Mouse (Mus musculus) lung, embryonic 15.5 days (tissue): ENCODE measurements around the gene Caap1. TPM values are rescaled to one million over a fixed set of nuclear protein-coding genes. Genes with fewer than 3 reads are reported as not detected.
A peak's percentile ranks its signal among the peaks of the same experiment; 100 is the strongest.

ENCODE experiments used
- ATAC-seq: fragments of 200-750 bp; cut with Nextera tagmentation; 2 replicates; pipeline ENCODE4 v1.8.0; 2017; ENCODE audit warnings: moderate number of reproducible peaks, borderline replicate concordance; ENCODE audit not compliant: low FRiP score, low TSS enrichment; ENCODE audit errors: extremely low read depth
- H3K27ac ChIP-seq: fragments of 300-500 bp; sonication (generic); 2 replicates; pipeline ENCODE4 v1.5.1; 2015; ENCODE audit warnings: moderate library complexity, mild to moderate bottlenecking, inconsistent platforms
- H3K27me3 ChIP-seq: fragments of 300-500 bp; sonication (generic); 2 replicates; pipeline ENCODE4 v1.6.1; 2015; ENCODE audit warnings: inconsistent platforms
- H3K36me3 ChIP-seq: fragments of 300-500 bp; sonication (generic); 2 replicates; pipeline ENCODE4 v1.6.1; 2015; ENCODE audit warnings: inconsistent platforms
- H3K4me1 ChIP-seq: fragments of 300-500 bp; sonication (generic); 2 replicates; pipeline ENCODE4 v1.6.1; 2015; ENCODE audit warnings: inconsistent platforms
- H3K4me2 ChIP-seq: fragments of 300-500 bp; sonication (generic); 2 replicates; pipeline ENCODE4 v1.6.1; 2015; ENCODE audit warnings: inconsistent platforms, mild to moderate bottlenecking, moderate library complexity
- H3K4me3 ChIP-seq: fragments of 300-500 bp; sonication (generic); 2 replicates; pipeline ENCODE4 v1.5.1; 2015; ENCODE audit warnings: mild to moderate bottlenecking, inconsistent platforms
- H3K9ac ChIP-seq: fragments of 300-500 bp; sonication (generic); 2 replicates; pipeline ENCODE4 v1.6.1; 2015; ENCODE audit warnings: inconsistent platforms
- H3K9me3 ChIP-seq: fragments of 300-500 bp; sonication (generic); 2 replicates; pipeline ENCODE4 v1.6.1; 2016; ENCODE audit warnings: inconsistent platforms
- WGBS: fragments of 180-500 bp; shearing (Covaris S2); methylation state at CpG from one replicate; pipeline ENCODE4 v1.1.7; 2015; 5-methylcytosine and 5-hydroxymethylcytosine counted together
- polyA plus RNA-seq: library from polyadenylated mRNA; unstranded; fragments of >200 nt; fragmentation: Nextera tagmentation; extraction: Ambion mirVana; gene quantifications from 2 replicates; pipeline ENCODE4 v1.2.1, GENCODE M21; 2015

Caap1 gene
- polyA plus RNA-seq, 1 experiment from 2014 or later = 21.1 TPM

DNA sequence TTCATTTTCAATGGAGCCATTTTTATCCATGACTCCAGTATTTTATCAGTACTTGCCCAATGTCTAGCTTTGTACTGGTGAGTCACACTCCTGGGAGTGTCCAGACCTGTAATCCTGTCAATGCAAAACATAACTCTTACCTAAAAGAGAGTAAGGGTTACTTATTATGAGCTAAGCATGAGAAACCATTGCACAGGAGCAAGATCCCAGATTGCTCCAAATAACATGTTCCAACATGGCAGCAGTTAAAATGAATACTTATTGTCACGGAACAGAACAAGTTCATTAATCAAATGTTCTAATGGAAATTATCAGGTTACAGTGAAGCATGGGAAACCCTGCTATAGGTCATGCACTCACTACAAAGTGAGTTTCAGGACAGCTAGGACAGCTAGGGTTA lies 3.7 kb upstream of the Caap1 start:
- Histone ChIP-seq H3K9me3 (no peaks in the 10 kb centered on the region), H3K9ac (no peak overlapping the region), H3K4me1 (peaks cover 5% of the 10 kb centered on the region), H3K36me3 (no peaks in the 10 kb centered on the region), H3K27me3 (no peaks in the 10 kb centered on the region), H3K4me3 (no peak overlapping the region), H3K4me2 (no peak overlapping the region), H3K27ac (no peak overlapping the region)
- WGBS = 77% methylated on average over 1 of the region's 1 CpGs
- ATAC-seq = no peak

DNA sequence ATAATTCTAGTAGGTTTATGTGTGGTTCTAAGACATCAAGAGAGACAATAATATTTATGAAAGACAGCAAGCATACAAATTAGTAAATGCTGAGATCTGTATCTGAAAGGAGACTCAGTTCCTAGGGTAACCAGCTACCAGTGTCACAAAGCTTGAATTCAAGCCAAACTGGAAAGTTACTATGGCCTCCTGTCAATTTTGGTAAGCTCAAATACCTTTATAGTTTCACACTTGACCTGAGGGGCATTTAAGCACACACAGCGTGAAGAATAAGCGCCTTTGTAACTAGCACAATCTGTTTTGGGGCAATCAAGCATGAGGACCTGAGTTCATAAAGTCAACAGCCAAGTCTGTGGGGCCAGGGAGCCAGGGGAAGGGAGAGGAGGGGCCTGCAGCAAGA lies 2.7 kb upstream of the Caap1 start:
- H3K27ac ChIP-seq = no peak overlapping the region
- H3K9me3 ChIP-seq = no peaks in the 10 kb centered on the region
- no peak overlapping the region for H3K9ac ChIP-seq
- 54% methylated on average over 2 of the region's 2 CpGs for WGBS
- H3K27me3 ChIP-seq = no peaks in the 10 kb centered on the region
- H3K4me1 ChIP-seq = peaks cover 11% of the 10 kb centered on the region
- no peak for ATAC-seq
- H3K36me3 ChIP-seq = no peaks in the 10 kb centered on the region
- no peak overlapping the region for H3K4me3 ChIP-seq
- no peak overlapping the region for H3K4me2 ChIP-seq

DNA sequence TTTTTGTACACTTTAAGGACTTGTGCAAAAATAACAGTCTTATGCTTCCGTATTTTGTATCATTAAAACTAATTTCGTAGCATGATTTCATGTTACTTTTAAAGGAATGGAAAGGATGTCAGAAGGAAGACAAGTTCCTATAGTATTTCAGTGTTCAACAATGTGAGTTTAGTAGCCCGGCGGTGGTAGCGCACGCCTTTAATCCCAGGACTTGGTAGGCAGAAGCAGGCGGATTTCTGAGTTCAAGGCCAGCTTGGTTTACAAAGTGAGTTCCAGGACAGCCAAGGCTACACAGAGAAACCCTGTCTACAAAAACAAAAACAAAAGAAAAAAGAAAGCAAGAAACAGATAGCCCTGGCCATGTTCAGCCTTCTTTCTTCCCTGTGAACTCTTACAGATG lies 549 bp upstream of the Caap1 start:
- Histone ChIP-seq H3K27me3 (no peaks in the 10 kb centered on the region), H3K9ac (no peak overlapping the region), H3K4me2 (peak overlapping the region; percentile 65), H3K9me3 (no peaks in the 10 kb centered on the region), H3K27ac (no peak overlapping the region), H3K36me3 (no peaks in the 10 kb centered on the region), H3K4me3 (no peak overlapping the region), H3K4me1 (peaks cover 11% of the 10 kb centered on the region)
- 70% methylated on average over 7 of the region's 7 CpGs for WGBS
- no peak for ATAC-seq

DNA sequence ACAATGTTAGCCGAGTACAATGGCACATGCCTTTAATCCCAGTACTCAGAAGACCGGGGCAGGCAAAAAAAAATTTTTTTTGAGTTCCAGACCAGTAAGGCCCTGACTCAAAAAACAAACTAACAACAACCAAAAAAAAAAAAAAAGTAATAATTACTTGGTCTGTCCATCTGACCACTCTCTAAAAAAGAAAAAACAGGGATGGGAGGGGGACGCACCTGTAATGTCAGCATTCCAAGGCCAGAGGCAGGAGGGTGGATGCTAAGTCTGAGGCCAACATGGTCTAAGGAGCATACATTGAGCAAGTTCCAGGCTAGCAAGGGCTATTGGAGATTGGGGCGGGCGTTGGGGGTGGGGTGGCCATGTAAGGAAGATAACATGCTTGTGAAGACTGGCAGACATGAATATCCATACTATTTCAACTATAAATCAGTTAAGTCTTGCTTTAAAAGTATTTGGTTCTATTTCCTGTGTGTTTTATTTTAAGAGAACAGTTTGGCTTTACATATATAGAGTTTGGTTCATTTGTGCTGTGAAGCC lies 1.6 kb downstream of the Caap1 start:
- no peaks in the 10 kb centered on the region for H3K9me3 ChIP-seq
- no peaks in the 10 kb centered on the region for H3K27me3 ChIP-seq
- ATAC-seq = no peak
- peak overlapping the region; percentile 65 for H3K4me2 ChIP-seq
- H3K4me1 ChIP-seq = peaks cover 11% of the 10 kb centered on the region
- H3K36me3 ChIP-seq = no peaks in the 10 kb centered on the region
- H3K9ac ChIP-seq = no peak overlapping the region
- 88% methylated on average over 5 of the region's 5 CpGs for WGBS
- H3K4me3 ChIP-seq = peak overlapping the region; percentile 99
- H3K27ac ChIP-seq = no peak overlapping the region

DNA sequence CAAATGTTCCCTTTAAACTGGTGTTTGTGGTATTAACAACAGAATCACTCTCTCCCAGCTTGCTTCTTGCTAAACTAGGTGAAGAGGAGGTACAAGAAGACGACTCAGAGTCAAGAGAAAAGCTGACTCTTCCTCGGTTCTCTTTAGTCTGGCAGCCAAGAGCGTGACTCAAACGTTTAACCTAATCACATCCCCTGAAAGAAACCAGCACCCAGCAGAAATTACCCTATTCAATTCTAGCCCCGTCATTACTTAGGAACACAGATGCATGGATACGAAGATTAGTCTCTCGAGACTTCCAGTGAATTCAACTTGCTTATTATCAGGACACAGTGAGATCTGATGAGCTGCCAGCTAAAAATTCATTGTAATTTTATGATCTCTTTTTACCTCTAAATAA lies 12.3 kb downstream of the Caap1 start:
- WGBS = 83% methylated on average over 7 of the region's 7 CpGs
- Histone ChIP-seq H3K36me3 (peaks cover 19% of the 10 kb centered on the region; the same call in 1 of the 2 replicates), H3K4me1 (no peaks in the 10 kb centered on the region), H3K9me3 (no peaks in the 10 kb centered on the region), H3K4me3 (no peak overlapping the region), H3K27me3 (no peaks in the 10 kb centered on the region), H3K27ac (no peak overlapping the region), H3K9ac (no peak overlapping the region), H3K4me2 (no peak overlapping the region)
- no peak for ATAC-seq

DNA sequence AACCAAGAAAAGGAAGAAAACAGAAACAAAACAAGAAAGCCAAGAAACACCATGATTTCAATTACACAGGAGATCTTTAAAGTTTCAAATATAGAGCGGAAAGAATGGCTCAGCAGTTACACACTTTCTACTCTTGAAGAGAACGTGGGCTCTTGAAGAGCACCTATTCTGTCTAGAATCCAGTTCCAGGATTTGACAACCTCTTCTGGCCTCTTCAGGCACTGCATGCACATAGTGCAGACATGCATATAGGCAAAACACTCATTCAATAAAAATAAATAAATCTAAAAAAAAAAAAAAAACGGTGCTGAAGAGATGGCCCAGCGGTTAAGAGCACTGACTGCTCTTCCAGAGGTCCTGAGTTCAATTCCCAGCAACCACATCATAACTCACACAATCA lies 13.6 kb downstream of the Caap1 start:
- Histone ChIP-seq H3K27ac (no peak overlapping the region), H3K4me2 (no peak overlapping the region), H3K4me3 (no peak overlapping the region), H3K27me3 (no peaks in the 10 kb centered on the region), H3K4me1 (no peaks in the 10 kb centered on the region), H3K9ac (no peak overlapping the region), H3K9me3 (no peaks in the 10 kb centered on the region), H3K36me3 (peaks cover 23% of the 10 kb centered on the region; the same call in 1 of the 2 replicates)
- ATAC-seq = no peak
- WGBS = 84% methylated on average over 4 of the region's 4 CpGs

DNA sequence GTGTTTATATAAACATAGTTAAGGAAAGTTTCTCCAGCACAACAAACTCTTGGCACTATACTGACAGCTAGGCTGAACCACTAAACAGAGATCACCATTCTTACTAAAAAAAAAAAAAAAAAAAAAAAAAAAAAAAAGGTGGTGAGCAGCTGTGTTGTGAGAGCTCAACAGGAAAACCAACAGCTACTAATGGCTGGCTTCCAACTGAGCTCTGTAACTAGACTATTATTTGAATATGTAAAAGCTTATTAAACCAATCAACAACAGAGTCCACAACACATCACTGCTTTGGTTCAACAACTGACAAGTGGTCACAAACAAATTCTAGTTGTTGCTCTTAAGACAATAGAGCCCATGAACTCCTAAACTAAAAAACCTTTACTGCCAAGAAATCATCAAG lies 23.4 kb downstream of the Caap1 start:
- Histone ChIP-seq H3K27me3 (no peaks in the 10 kb centered on the region), H3K9me3 (no peaks in the 10 kb centered on the region), H3K4me2 (no peak overlapping the region), H3K36me3 (peaks cover 9% of the 10 kb centered on the region; the same call in 1 of the 2 replicates), H3K4me1 (no peaks in the 10 kb centered on the region), H3K4me3 (no peak overlapping the region), H3K27ac (no peak overlapping the region), H3K9ac (no peak overlapping the region)
- no peak for ATAC-seq

DNA sequence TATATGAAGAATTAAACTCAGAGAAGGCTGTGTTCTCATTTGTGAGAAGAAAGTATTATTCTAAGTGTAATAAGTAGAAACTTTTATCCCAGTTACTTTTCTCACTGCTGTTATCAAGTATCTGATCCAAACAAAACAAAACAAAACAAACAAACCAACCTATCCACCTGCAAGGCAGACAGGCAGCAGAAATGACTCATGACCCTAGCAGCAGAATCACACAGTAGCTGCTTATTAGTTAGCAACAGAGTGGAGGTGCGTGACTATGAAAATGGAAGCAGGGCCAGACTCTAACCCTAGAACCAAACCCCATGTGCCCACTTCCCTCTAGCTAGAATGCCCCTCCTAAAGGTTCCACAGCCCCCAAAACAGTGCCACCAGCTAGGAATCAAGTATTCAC lies 27.1 kb downstream of the Caap1 start:
- WGBS = 96% methylated on average over 1 of the region's 1 CpGs
- ATAC-seq = no peak
- Histone ChIP-seq H3K27me3 (no peaks in the 10 kb centered on the region), H3K9me3 (no peaks in the 10 kb centered on the region), H3K36me3 (no peaks in the 10 kb centered on the region), H3K4me1 (no peaks in the 10 kb centered on the region), H3K4me3 (no peak overlapping the region), H3K4me2 (no peak overlapping the region), H3K9ac (no peak overlapping the region), H3K27ac (no peak overlapping the region)

DNA sequence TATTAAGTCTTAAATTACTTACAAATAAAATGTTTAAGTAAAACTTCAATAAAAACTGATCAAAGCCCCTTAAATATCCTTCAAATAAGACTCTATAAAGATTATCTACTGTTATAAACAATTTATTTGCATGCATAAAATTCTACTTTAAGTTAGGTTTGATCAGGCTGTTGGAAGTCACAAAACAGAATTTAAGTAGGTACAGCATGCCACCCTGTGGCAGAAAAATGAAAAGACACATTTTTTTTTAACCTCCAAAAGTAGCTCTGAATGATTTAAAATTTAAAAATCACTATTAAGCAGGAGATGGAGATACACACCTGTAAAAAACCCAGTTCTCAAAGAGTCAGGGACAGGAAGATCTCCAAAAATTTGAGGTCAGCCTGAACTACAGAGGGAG lies 33.3 kb downstream of the Caap1 start:
- Histone ChIP-seq H3K4me3 (no peak overlapping the region), H3K4me1 (no peaks in the 10 kb centered on the region), H3K36me3 (no peaks in the 10 kb centered on the region), H3K27me3 (no peaks in the 10 kb centered on the region), H3K9ac (no peak overlapping the region), H3K4me2 (no peak overlapping the region), H3K27ac (no peak overlapping the region), H3K9me3 (no peaks in the 10 kb centered on the region)
- no peak for ATAC-seq

DNA sequence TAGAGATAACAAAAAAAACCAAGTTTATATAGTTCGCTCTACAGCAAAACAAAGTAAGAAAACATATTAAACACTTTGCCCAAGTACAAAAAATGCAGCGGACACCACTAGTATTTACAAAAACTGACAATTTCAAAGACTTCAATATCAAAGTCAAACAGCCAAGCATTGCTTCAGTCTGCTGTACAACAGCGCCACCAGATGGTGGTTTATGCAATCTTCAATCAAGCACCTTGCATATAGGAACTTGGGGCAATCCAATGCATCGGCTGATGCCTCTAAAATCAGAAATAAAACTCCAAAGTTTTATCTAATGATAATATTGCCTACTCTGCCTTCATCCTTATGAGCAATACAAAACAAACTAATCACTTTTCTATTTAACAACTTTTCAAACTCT lies 39.0 kb downstream of the Caap1 start:
- no peak for ATAC-seq
- no peaks in the 10 kb centered on the region for H3K9me3 ChIP-seq
- no peak overlapping the region for H3K9ac ChIP-seq
- no peak overlapping the region for H3K4me2 ChIP-seq
- H3K27ac ChIP-seq = no peak overlapping the region
- H3K4me1 ChIP-seq = no peaks in the 10 kb centered on the region
- WGBS = 62% methylated on average over 4 of the region's 4 CpGs
- H3K36me3 ChIP-seq = no peaks in the 10 kb centered on the region
- H3K4me3 ChIP-seq = no peak overlapping the region
- no peaks in the 10 kb centered on the region for H3K27me3 ChIP-seq

DNA sequence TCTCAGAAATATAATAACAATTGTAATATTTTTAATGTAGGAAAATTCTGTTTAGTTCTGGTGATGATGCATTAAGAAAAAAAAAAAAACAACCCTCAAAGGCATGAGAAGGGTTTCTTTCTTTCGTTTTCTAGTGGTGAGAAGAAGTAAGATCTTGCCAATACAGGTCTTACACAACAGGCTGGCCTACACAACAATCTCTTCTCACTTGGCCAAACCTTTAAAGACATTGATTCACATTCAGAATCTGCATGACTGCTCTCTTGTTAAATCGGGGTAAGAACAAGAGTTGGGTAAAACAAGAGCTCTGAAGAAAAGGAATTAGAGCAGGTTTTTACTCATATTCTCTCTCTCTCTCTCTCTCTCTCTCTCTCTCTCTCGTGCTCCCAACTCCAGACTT lies 41.2 kb downstream of the Caap1 start:
- Histone ChIP-seq H3K27me3 (no peaks in the 10 kb centered on the region), H3K36me3 (peaks cover 3% of the 10 kb centered on the region; the same call in 1 of the 2 replicates), H3K4me1 (no peaks in the 10 kb centered on the region), H3K9ac (no peak overlapping the region), H3K4me3 (no peak overlapping the region), H3K4me2 (no peak overlapping the region), H3K9me3 (no peaks in the 10 kb centered on the region), H3K27ac (no peak overlapping the region)
- no peak for ATAC-seq
- WGBS = 86% methylated on average over 3 of the region's 3 CpGs

DNA sequence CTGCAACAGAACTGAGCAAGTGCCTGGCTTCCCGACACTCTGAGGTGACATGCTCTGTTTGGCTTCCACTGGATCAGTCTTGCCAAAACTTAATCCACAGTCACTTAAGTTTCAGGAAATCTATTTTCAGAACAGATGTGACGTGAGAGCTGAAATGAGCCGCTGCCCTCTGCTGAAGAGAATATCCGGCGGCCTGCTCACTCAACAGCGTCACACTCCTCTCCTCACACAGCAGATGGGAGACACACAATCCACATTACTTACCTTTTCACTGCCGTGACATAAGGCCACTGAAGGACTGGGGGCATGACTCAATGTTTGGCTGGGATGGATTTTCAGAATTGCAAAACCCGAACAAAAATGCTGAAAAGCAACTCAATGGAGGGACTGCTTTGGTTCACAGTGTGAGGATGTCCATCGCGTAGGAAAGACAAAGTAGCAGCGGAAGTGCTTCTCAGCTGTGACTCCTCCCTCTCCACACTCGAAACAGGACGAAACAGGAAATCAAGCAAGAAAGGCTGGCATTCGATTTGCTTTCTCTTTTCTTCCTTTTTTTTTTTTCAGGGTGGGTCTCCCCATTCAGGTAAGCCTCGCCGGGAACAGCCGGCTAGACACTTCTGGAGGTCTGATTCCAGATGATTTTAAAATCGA lies 79.7 kb downstream of the Caap1 start:
- Histone ChIP-seq H3K4me2 (peak overlapping the region; percentile 13; the same call in 1 of the 2 replicates), H3K27ac (no peak overlapping the region)

DNA sequence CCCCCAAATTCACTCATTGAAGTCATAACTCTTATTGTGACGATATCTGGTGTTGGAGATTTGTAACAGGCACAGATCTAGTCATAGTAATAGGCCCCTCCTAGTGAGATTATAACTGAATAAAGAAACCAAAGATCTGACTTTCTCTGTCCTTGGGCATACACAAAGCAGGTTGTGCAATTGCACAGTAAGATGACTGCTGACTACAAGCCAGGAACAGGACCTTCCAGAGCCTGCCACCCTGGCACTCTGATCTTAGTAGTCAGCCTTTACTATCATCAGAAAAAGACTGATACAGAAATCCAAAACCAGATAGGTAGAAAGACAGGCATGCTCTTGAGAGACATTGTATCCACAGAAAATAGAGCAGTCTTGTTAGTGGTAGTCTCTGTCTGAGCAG lies 83.3 kb downstream of the Caap1 start:
- Histone ChIP-seq H3K9ac (no peak overlapping the region), H3K9me3 (no peaks in the 10 kb centered on the region), H3K27ac (no peak overlapping the region), H3K4me1 (no peaks in the 10 kb centered on the region), H3K36me3 (no peaks in the 10 kb centered on the region), H3K27me3 (no peaks in the 10 kb centered on the region), H3K4me3 (no peak overlapping the region), H3K4me2 (no peak overlapping the region)
- 91% methylated on average over 1 of the region's 1 CpGs for WGBS
- ATAC-seq = no peak

More for the DNA sequence above, 79.7 kb downstream of the Caap1 start:
- Histone ChIP-seq H3K9ac (no peak overlapping the region), H3K4me1 (no peaks in the 10 kb centered on the region), H3K4me3 (no peak overlapping the region), H3K36me3 (no peaks in the 10 kb centered on the region), H3K27me3 (no peaks in the 10 kb centered on the region), H3K9me3 (no peaks in the 10 kb centered on the region)
- WGBS = 74% methylated on average over 18 of the region's 18 CpGs
- ATAC-seq = no peak
